Mouse (Mus musculus): ENCODE results near the gene Rpl23. TPM values are rescaled to one million over a fixed set of nuclear protein-coding genes. Genes with fewer than 3 reads are reported as not detected.
A peak's percentile ranks its signal among the peaks of the same experiment; 100 is the strongest.

Rpl23 gene
- polyA plus RNA-seq, 1 experiment from 2014 or later: 695 TPM

- WGBS: 63% methylated on average over 7 of the region's 7 CpGs
- H3K27me3 ChIP-seq (ENCODE audit: control insufficient read depth, insufficient read depth, low read length): no peaks in the 10 kb centered on the region
- H3K4me3 ChIP-seq (ENCODE audit: low read length): no peak overlapping the region
- no peak for ATAC-seq (ENCODE audit: low FRiP score, low TSS enrichment)
- peaks cover 31% of the 10 kb centered on the region for H3K36me3 ChIP-seq (ENCODE audit: control insufficient read depth, insufficient read depth, low read length)
- H3K4me1 ChIP-seq (ENCODE audit: control insufficient read depth, insufficient read depth, low read length): peaks cover 89% of the 10 kb centered on the region
- no peak overlapping the region for H3K9ac ChIP-seq (ENCODE audit: low read depth, low read length)
- H3K4me2 ChIP-seq (replicated peaks; ENCODE audit: low read depth, low read length): no peak overlapping the region
- H3K9me3 ChIP-seq (ENCODE audit: control insufficient read depth, low read length): no peaks in the 10 kb centered on the region
- no peak overlapping the region for H3K27ac ChIP-seq (ENCODE audit: low read depth, low read length)
Measured at GRCm38 (mm10) chr11:97810356-97810755, 28.1 kb upstream of the Rpl23 start.

- H3K4me1 ChIP-seq (ENCODE audit: control insufficient read depth, insufficient read depth, low read length): peaks cover 93% of the 10 kb centered on the region
- no peaks in the 10 kb centered on the region for H3K27me3 ChIP-seq (ENCODE audit: control insufficient read depth, insufficient read depth, low read length)
- H3K27ac ChIP-seq (ENCODE audit: low read depth, low read length): peak overlapping the region; percentile 63; the same call in 1 of the 2 replicates
- H3K4me3 ChIP-seq (ENCODE audit: low read length): no peak overlapping the region
- 0 out of 2 replicates have a peak overlapping the region, but pooled peaks have one; percentile 24 for H3K9ac ChIP-seq (ENCODE audit: low read depth, low read length)
- H3K36me3 ChIP-seq (ENCODE audit: control insufficient read depth, insufficient read depth, low read length): peaks cover 26% of the 10 kb centered on the region; the same call in 1 of the 2 replicates
- ATAC-seq (ENCODE audit: low FRiP score, low TSS enrichment): no peak
- no peaks in the 10 kb centered on the region for H3K9me3 ChIP-seq (ENCODE audit: control insufficient read depth, low read length)
- no peak overlapping the region for H3K4me2 ChIP-seq (replicated peaks; ENCODE audit: low read depth, low read length)
- WGBS: 68% methylated on average over 7 of the region's 7 CpGs
Measured at GRCm38 (mm10) chr11:97809235-97810121, 27.2 kb upstream of the Rpl23 start.

- Histone ChIP-seq H3K9me3 (ENCODE audit: control insufficient read depth, low read length) (no peaks in the 10 kb centered on the region), H3K4me2 (replicated peaks; ENCODE audit: low read depth, low read length) (no peak overlapping the region), H3K27me3 (ENCODE audit: control insufficient read depth, insufficient read depth, low read length) (no peaks in the 10 kb centered on the region), H3K36me3 (ENCODE audit: control insufficient read depth, insufficient read depth, low read length) (peaks cover 20% of the 10 kb centered on the region; the same call in 1 of the 2 replicates), H3K4me1 (ENCODE audit: control insufficient read depth, insufficient read depth, low read length) (peaks cover 94% of the 10 kb centered on the region), H3K9ac (ENCODE audit: low read depth, low read length) (0 out of 2 replicates have a peak overlapping the region, but pooled peaks have one; percentile 24), H3K4me3 (ENCODE audit: low read length) (no peak overlapping the region), H3K27ac (ENCODE audit: low read depth, low read length) (peak overlapping the region; percentile 65; the same call in 1 of the 2 replicates)
- ATAC-seq (ENCODE audit: low FRiP score, low TSS enrichment): no peak
- WGBS: 54% methylated on average over 5 of the region's 5 CpGs
Measured at GRCm38 (mm10) chr11:97808621-97809234, 26.5 kb upstream of the Rpl23 start.

- Histone ChIP-seq H3K9me3 (ENCODE audit: control insufficient read depth, low read length) (no peaks in the 10 kb centered on the region), H3K9ac (ENCODE audit: low read depth, low read length) (no peak overlapping the region), H3K4me3 (ENCODE audit: low read length) (no peak overlapping the region), H3K36me3 (ENCODE audit: control insufficient read depth, insufficient read depth, low read length) (peaks cover 14% of the 10 kb centered on the region; the same call in 1 of the 2 replicates), H3K27ac (ENCODE audit: low read depth, low read length) (peak overlapping the region; percentile 65), H3K4me2 (replicated peaks; ENCODE audit: low read depth, low read length) (no peak overlapping the region), H3K27me3 (ENCODE audit: control insufficient read depth, insufficient read depth, low read length) (no peaks in the 10 kb centered on the region), H3K4me1 (ENCODE audit: control insufficient read depth, insufficient read depth, low read length) (peaks cover 89% of the 10 kb centered on the region)
- ATAC-seq (ENCODE audit: low FRiP score, low TSS enrichment): no peak
- 58% methylated on average over 2 of the region's 2 CpGs for WGBS
Measured at GRCm38 (mm10) chr11:97808093-97808492, 25.9 kb upstream of the Rpl23 start.

GRCm38 (mm10) chr11:97807626-97808025 is 25.4 kb upstream of the Rpl23 start:
- H3K27me3 ChIP-seq (ENCODE audit: control insufficient read depth, insufficient read depth, low read length): no peaks in the 10 kb centered on the region
- H3K4me3 ChIP-seq (ENCODE audit: low read length): no peak overlapping the region
- peaks cover 84% of the 10 kb centered on the region for H3K4me1 ChIP-seq (ENCODE audit: control insufficient read depth, insufficient read depth, low read length)
- H3K9ac ChIP-seq (ENCODE audit: low read depth, low read length): no peak overlapping the region
- H3K36me3 ChIP-seq (ENCODE audit: control insufficient read depth, insufficient read depth, low read length): peaks cover 14% of the 10 kb centered on the region; the same call in 1 of the 2 replicates
- H3K27ac ChIP-seq (ENCODE audit: low read depth, low read length): peak overlapping the region; percentile 62
- no peak overlapping the region for H3K4me2 ChIP-seq (replicated peaks; ENCODE audit: low read depth, low read length)
- no peak for ATAC-seq (ENCODE audit: low FRiP score, low TSS enrichment)
- 45% methylated on average over 6 of the region's 6 CpGs for whole genome bisulfite sequencing
- H3K9me3 ChIP-seq (ENCODE audit: control insufficient read depth, low read length): no peaks in the 10 kb centered on the region

- Histone ChIP-seq H3K9me3 (ENCODE audit: control insufficient read depth, low read length) (no peaks in the 10 kb centered on the region), H3K4me1 (ENCODE audit: control insufficient read depth, insufficient read depth, low read length) (peaks cover 82% of the 10 kb centered on the region), H3K4me2 (replicated peaks; ENCODE audit: low read depth, low read length) (peak overlapping the region; percentile 17; the same call in 1 of the 2 replicates), H3K27me3 (ENCODE audit: control insufficient read depth, insufficient read depth, low read length) (no peaks in the 10 kb centered on the region), H3K9ac (ENCODE audit: low read depth, low read length) (no peak overlapping the region), H3K4me3 (ENCODE audit: low read length) (no peak overlapping the region), H3K36me3 (ENCODE audit: control insufficient read depth, insufficient read depth, low read length) (peaks cover 14% of the 10 kb centered on the region; the same call in 1 of the 2 replicates), H3K27ac (ENCODE audit: low read depth, low read length) (peak overlapping the region; percentile 86; the same call in 1 of the 2 replicates)
- WGBS: 56% methylated on average over 7 of the region's 7 CpGs
- ATAC-seq (ENCODE audit: low FRiP score, low TSS enrichment): no peak
Measured at GRCm38 (mm10) chr11:97806613-97806964, 24.4 kb upstream of the Rpl23 start.

GRCm38 (mm10) chr11:97805662-97806612 is 23.7 kb upstream of the Rpl23 start:
- Histone ChIP-seq H3K9ac (ENCODE audit: low read depth, low read length) (peak overlapping the region; percentile 37), H3K9me3 (ENCODE audit: control insufficient read depth, low read length) (no peaks in the 10 kb centered on the region), H3K4me3 (ENCODE audit: low read length) (no peak overlapping the region), H3K27me3 (ENCODE audit: control insufficient read depth, insufficient read depth, low read length) (no peaks in the 10 kb centered on the region), H3K4me1 (ENCODE audit: control insufficient read depth, insufficient read depth, low read length) (peaks cover 84% of the 10 kb centered on the region), H3K36me3 (ENCODE audit: control insufficient read depth, insufficient read depth, low read length) (peaks cover 14% of the 10 kb centered on the region; the same call in 1 of the 2 replicates), H3K4me2 (replicated peaks; ENCODE audit: low read depth, low read length) (peak overlapping the region; percentile 17), H3K27ac (ENCODE audit: low read depth, low read length) (peak overlapping the region; percentile 86)
- ATAC-seq (ENCODE audit: low FRiP score, low TSS enrichment): peak; percentile 29; the same call in 1 of the 2 replicates
- WGBS: 35% methylated on average over 15 of the region's 15 CpGs

Measured in kidney, embryonic 14.5 days (tissue).